Mouse (Mus musculus) heart, adult 2 months (tissue): Measurements from ENCODE around the gene Tpgs1.

Experiments
- CTCF ChIP-seq: fragments of 200-600 bp; IDR thresholded peaks from 2 replicates; pipeline ENCODE4 v1.8.1; 2022; ENCODE audit warnings: antibody characterized with exemption, mild to moderate bottlenecking, moderate library complexity
- EP300 ChIP-seq: fragments of 200-500 bp; IDR thresholded peaks from 2 replicates; pipeline ENCODE4 v1.6.1; 2011; ENCODE audit warnings: low read depth, low read length, control low read depth; ENCODE audit not compliant: insufficient read depth
- POLR2A ChIP-seq: fragments of 200-500 bp; IDR thresholded peaks from 2 replicates; pipeline ENCODE4 v1.6.1; 2011; ENCODE audit warnings: mild to moderate bottlenecking, low read depth, low read length, control low read depth; ENCODE audit not compliant: insufficient read depth

DNA sequence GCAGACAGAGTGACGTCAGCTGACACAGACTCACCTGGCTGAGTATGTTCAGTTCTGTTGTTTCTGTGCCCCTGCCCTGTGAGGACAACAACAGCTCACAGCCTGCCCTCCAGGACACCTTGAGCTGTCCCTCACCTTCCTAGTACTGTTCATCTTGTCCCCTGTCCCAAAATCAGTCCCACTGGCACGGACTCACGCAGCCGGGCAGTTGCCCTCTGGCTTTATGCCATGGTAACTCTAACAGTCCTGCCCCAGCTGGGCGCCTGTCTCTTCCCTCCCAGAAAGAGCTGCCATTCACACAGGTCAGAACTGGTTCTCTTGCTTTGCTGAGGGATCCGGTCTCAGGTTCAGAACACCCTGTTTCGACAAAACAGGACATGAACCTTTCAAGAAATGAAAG, 16.4 kb upstream of the Tpgs1 start:
- TF ChIP-seq POLR2A (no peak), CTCF (no peak), EP300 (no peak)
